ENCODE assay signal across 18 mouse cellular contexts in genomic region chr1:37427144-37427875, GRCm38 (mm10). TPM values are rescaled to one million over a fixed set of nuclear protein-coding genes. Genes with fewer than 3 reads are reported as not detected.
DNase-seq lines count a peak whose midpoint lies in the region; ATAC-seq and TF ChIP-seq lines count a peak whose summit lies in the region.
"Had no signal": no experiment of that assay in that cellular context is flagged by ENCODE, and none has a peak within 500 bp of the region (broad histone marks: within the 10 kb centered on the region; RNA-seq: fewer than 3 reads in every experiment).

No protein-coding gene starts in this region.

- 0 out of 2 replicates have a peak, but pooled peaks cover 5% of the 10 kb centered on the region for H3K9me3 ChIP-seq in liver, embryonic 12.5 days (replicated peaks)
- H3K9me3 ChIP-seq in G1E (replicated peaks) = peaks cover 6% of the 10 kb centered on the region

- H3K27me3 ChIP-seq in liver, embryonic 12.5 days (replicated peaks) = no peaks in the 10 kb centered on the region
- no peaks in the 10 kb centered on the region for H3K27me3 ChIP-seq in G1E (ENCODE audit: insufficient read depth, low read length)
- H3K27me3 ChIP-seq: heart, embryonic 15.5 days; hindbrain, embryonic 13.5 days had no signal

- no peak for ATAC-seq in liver, embryonic 12.5 days
- no peak for ATAC-seq in G1E (ENCODE audit: extremely low read depth, insufficient number of reproducible peaks, low FRiP score, poor library complexity, severe bottlenecking)
- ATAC-seq in granulocyte monocyte progenitor cell, adult 5-6 weeks (replicated peaks; ENCODE audit: poor library complexity, severe bottlenecking) = 0 out of 2 replicates have a peak, but pooled peaks have one; percentile 8
- ATAC-seq: forebrain, embryonic 14.5 days; hindbrain, postnatal 0 days had no signal

- no peak for TF ChIP-seq CTCF in G1E (IDR thresholded peaks at IDR 0.05; ENCODE audit: low read depth, low read length)

- H3K4me3 ChIP-seq in liver, embryonic 12.5 days = no peak overlapping the region
- peak overlapping the region; percentile 31; the same call in 1 of the 2 replicates for H3K4me3 ChIP-seq in G1E (ENCODE audit: low read depth, low read length)
- H3K4me3 ChIP-seq: embryonic facial prominence, embryonic 10.5 days; heart, adult 2 months; heart, embryonic 15.5 days; hindbrain, embryonic 13.5 days had no signal

- 81% methylated on average over 8 of the region's 8 CpGs for WGBS in liver, embryonic 12.5 days (ENCODE audit: insufficient replicate concordance)

- DNase-seq in liver (no peak), G1E (ENCODE audit: low spot score) (no peak)
- no peak for DNase-seq in kidney, postnatal 4 days
- DNase-seq in cerebellum, postnatal 14 days = no peak
- DNase-seq: adrenal gland, adult 8-10 months; cerebellum, adult 11-12 months; cerebellum, adult 9-10 months; cerebellum, postnatal 36 days; heart, adult 2 months; heart, postnatal 14 days had no signal

- peaks cover 66% of the 10 kb centered on the region for H3K36me3 ChIP-seq in liver, embryonic 12.5 days
- peaks cover 69% of the 10 kb centered on the region for H3K36me3 ChIP-seq in G1E (replicated peaks)

- no peak overlapping the region for H3K9ac ChIP-seq in liver, embryonic 12.5 days
- H3K9ac ChIP-seq: heart, embryonic 15.5 days; hindbrain, embryonic 13.5 days had no signal

- H3K4me1 ChIP-seq in liver, embryonic 12.5 days = peaks cover 41% of the 10 kb centered on the region
- H3K4me1 ChIP-seq in G1E (ENCODE audit: insufficient read depth, low read depth, low read length) = peaks cover 52% of the 10 kb centered on the region

- peak overlapping the region; percentile 27; the same call in 1 of the 2 replicates for H3K27ac ChIP-seq in liver, embryonic 12.5 days
- H3K27ac ChIP-seq: embryonic facial prominence, embryonic 10.5 days; heart, adult 2 months; heart, embryonic 15.5 days; hindbrain, embryonic 13.5 days; hindbrain, postnatal 0 days had no signal

- H3K4me2 ChIP-seq in liver, embryonic 12.5 days = peak overlapping the region; percentile 19; the same call in 1 of the 2 replicates
- H3K4me2 ChIP-seq: heart, embryonic 11.5 days; heart, embryonic 15.5 days; hindbrain, embryonic 13.5 days had no signal

RNA-seq across cellular contexts. Expression of gene Coa5, which starts 2.6 kb away (rescaled TPM):
- 53.6 TPM in 2 replicates for polyA plus RNA-seq in liver, embryonic 12.5 days (2016; fragmentation: Nextera tagmentation; extraction: Ambion mirVana)
- total RNA-seq in G1E (2014; fragmentation: Nextera tagmentation) (137 and 145 TPM in 2 replicates), G1E (2017) (117 and 124 TPM in 2 replicates)
- 18.9 and 24.7 TPM in 2 replicates for polyA plus RNA-seq in G1E (2012)
- 79.4 and 86.9 TPM in 2 replicates for total RNA-seq in granulocyte monocyte progenitor cell, adult 5-6 weeks (2014; fragmentation: Nextera tagmentation)
- 69.1 and 75.9 TPM in 2 replicates for total RNA-seq in granulocyte monocyte progenitor cell, adult 5-6 weeks (2017)

RNA-seq across cellular contexts. Expression of gene Unc50, which starts 2.6 kb away (rescaled TPM):
- polyA plus RNA-seq in liver, embryonic 12.5 days (2016; fragmentation: Nextera tagmentation; extraction: Ambion mirVana) = 86.4 and 87.2 TPM in 2 replicates
- total RNA-seq in G1E (2014; fragmentation: Nextera tagmentation) (39.7 and 57.1 TPM in 2 replicates), G1E (2017) (119 and 120 TPM in 2 replicates)
- 44.7 and 45.2 TPM in 2 replicates for polyA plus RNA-seq in G1E (2012)
- 61.0 and 68.8 TPM in 2 replicates for total RNA-seq in granulocyte monocyte progenitor cell, adult 5-6 weeks (2014; fragmentation: Nextera tagmentation)
- total RNA-seq in granulocyte monocyte progenitor cell, adult 5-6 weeks (2017) = 41.9 and 63.4 TPM in 2 replicates
